Mouse (Mus musculus) embryonic facial prominence, embryonic 14.5 days (tissue): Measurements from ENCODE around the gene Stard13. TPM values are rescaled to one million over a fixed set of nuclear protein-coding genes. Genes with fewer than 3 reads are reported as not detected.

Source experiments
- ATAC-seq: fragments of 200-750 bp; cut with Nextera tagmentation; 2 replicates; pipeline ENCODE4 v1.8.0; 2017; ENCODE audit warnings: low read depth, moderate number of reproducible peaks, moderate TSS enrichment
- DNase-seq: peaks from one replicate; pipeline ENCODE4 v3.0.0-alpha.2; 2015; ENCODE audit warnings: low spot score
- H3K27ac ChIP-seq: fragments of 300-500 bp; sonication (generic); replicated peaks from 2 replicates; pipeline ENCODE4 v1.5.1; 2014; ENCODE audit warnings: low read depth, mild to moderate bottlenecking, low read length, moderate library complexity
- H3K27me3 ChIP-seq: fragments of 300-500 bp; sonication (generic); replicated peaks from 2 replicates; pipeline ENCODE4 v1.6.1; 2014; ENCODE audit warnings: low read length; ENCODE audit not compliant: control insufficient read depth, insufficient read depth
- H3K36me3 ChIP-seq: fragments of 300-500 bp; sonication (generic); 2 replicates; pipeline ENCODE4 v1.6.1; 2014; ENCODE audit warnings: low read length, mixed read lengths; ENCODE audit not compliant: control insufficient read depth, insufficient read depth
- H3K4me1 ChIP-seq: fragments of 300-500 bp; sonication (generic); 2 replicates; pipeline ENCODE4 v1.6.1; 2014; ENCODE audit warnings: antibody characterized with exemption, low read length; ENCODE audit not compliant: control insufficient read depth, insufficient read depth
- H3K4me2 ChIP-seq: fragments of 300-500 bp; sonication (generic); 2 replicates; pipeline ENCODE4 v1.6.1; 2014; ENCODE audit warnings: low read depth, mild to moderate bottlenecking, low read length, moderate library complexity, mixed read lengths
- H3K4me3 ChIP-seq: fragments of 300-500 bp; sonication (generic); 2 replicates; pipeline ENCODE4 v1.5.1; 2014; ENCODE audit warnings: low read depth, mild to moderate bottlenecking, low read length
- H3K9ac ChIP-seq: fragments of 300-500 bp; sonication (generic); 2 replicates; pipeline ENCODE4 v1.6.1; 2014; ENCODE audit warnings: low read depth, mild to moderate bottlenecking, low read length, moderate library complexity, mixed read lengths
- H3K9me3 ChIP-seq: fragments of 300-500 bp; sonication (generic); 2 replicates; pipeline ENCODE4 v1.6.1; 2016; ENCODE audit warnings: low read length; ENCODE audit not compliant: control insufficient read depth
- WGBS: fragments of 180-500 bp; shearing (Covaris S2); extraction: QIAGEN DNeasy Blood & Tissue Kit; methylation state at CpG from one replicate; pipeline ENCODE4 v1.1.7; 2014; 5-methylcytosine and 5-hydroxymethylcytosine counted together
- polyA plus RNA-seq: library from polyadenylated mRNA; unstranded; fragments of >200 nt; fragmentation: Nextera tagmentation; extraction: Ambion mirVana; gene quantifications from 2 replicates; pipeline ENCODE4 v1.2.1, GENCODE M21; 2014

Gene Stard13
- polyA plus RNA-seq, 1 experiment from 2014 or later = 13.3 TPM

DNA sequence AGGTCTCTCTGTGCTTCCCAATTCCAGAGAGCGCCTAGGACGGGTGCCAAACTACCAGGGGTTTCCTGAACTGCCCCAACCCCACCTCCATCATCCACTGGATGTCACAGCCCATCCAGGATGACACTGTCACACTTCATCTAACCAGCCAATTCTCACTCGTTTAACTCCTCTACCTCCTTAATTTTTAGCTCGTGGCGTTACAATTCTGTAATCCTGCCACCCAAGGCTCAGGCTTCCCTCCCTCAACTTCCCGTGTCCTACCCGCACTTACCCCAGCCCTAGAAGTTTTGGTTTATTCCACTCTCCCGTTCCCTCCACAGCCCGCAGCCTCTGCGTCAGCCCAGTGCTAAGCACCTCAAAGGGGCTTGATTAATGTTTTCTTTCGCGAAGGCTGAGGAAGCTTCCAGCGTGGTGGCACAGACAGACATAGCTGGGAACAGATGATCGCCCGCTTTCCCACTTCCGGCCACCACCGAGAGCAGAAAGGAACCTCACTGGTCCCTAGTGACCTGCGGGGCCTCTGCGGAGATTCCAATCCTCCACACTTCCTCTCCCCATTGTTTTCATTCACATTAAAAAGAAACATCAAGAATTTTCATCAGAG lies 125.2 kb downstream of the Stard13 start:
- Histone ChIP-seq H3K36me3 (no peaks in the 10 kb centered on the region), H3K4me2 (peak overlapping the region; percentile 2; the same call in 1 of the 2 replicates), H3K9me3 (no peaks in the 10 kb centered on the region), H3K9ac (no peak overlapping the region), H3K4me1 (peaks cover 18% of the 10 kb centered on the region), H3K27me3 (no peaks in the 10 kb centered on the region), H3K27ac (no peak overlapping the region), H3K4me3 (no peak overlapping the region)
- ATAC-seq (no peak), DNase-seq (no peak)
- WGBS = 54% methylated on average over 19 of the region's 19 CpGs

DNA sequence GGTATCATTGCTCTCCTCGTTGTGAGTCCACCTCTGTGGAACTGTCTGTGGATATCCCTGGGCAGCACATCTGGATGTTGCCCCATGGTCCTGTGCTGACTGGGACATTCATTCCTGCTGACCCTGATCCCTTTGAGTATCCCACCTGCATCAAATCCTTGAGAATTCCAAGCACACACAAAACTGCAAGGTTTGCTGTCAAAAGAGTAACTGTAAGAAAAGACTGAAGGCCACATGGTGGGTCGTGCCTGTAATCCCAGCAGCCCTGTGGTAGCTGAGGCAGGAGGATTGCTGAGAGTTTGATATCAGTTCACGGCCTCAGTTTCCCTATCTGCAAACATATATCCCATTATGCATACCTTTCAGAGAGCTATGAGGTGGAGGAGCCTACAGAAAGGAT lies 126.8 kb downstream of the Stard13 start:
- ATAC-seq = no peak
- 88% methylated on average over 3 of the region's 3 CpGs for WGBS

DNA sequence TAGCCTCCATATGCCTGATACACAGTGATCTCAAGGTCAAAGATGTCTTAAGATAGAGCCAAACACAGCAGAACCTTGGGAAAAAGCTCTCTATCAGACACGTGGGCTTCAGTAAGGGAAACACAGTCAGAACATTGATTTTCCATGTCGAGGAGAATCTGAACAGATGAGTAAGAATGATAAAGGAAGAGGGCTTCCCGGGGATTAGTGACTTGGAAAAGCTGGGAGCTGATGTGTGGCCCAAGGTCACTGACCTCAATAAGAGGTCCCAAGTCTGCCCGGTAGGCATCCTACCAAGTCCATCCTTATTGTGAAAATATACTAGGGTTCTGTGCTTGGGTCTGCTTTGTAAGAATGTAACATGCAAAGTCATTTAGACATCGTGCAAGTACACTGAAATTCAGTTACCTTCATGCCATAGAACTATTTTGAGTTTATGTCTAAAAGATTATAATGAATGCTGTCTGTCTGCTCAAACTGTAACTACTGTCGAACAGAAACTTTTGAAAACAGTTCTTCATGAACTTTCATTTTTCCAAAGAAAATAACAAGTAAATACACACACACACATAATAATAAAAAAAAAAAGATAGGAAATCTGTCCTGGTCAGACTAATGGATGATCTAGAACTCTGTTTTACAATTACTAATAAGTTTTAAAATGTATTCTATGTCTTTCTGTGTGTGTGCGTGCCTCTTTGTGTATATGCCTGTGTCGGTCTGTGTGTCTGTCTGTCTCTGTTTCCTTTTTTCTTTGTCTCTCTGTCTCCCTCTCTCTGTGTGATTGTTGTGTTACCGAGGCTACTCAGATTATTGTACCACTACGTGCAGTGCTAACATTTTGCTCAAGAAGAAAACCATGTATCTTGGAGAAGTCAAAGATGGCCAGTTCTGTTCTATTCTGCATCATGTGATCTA lies 128.3 kb downstream of the Stard13 start:
- H3K27ac ChIP-seq = no peak overlapping the region
- H3K27me3 ChIP-seq = no peaks in the 10 kb centered on the region
- ATAC-seq (no peak), DNase-seq (no peak)
- no peaks in the 10 kb centered on the region for H3K9me3 ChIP-seq
- 78% methylated on average over 10 of the region's 10 CpGs for WGBS
- no peak overlapping the region for H3K4me3 ChIP-seq
- peaks cover 3% of the 10 kb centered on the region; the same call in 1 of the 2 replicates for H3K4me1 ChIP-seq
- no peak overlapping the region for H3K4me2 ChIP-seq
- H3K9ac ChIP-seq = no peak overlapping the region
- H3K36me3 ChIP-seq = no peaks in the 10 kb centered on the region

More for the DNA sequence above, 126.8 kb downstream of the Stard13 start:
- Histone ChIP-seq H3K4me3 (no peak overlapping the region), H3K27me3 (no peaks in the 10 kb centered on the region), H3K4me1 (peaks cover 11% of the 10 kb centered on the region; the same call in 1 of the 2 replicates), H3K4me2 (no peak overlapping the region), H3K9ac (no peak overlapping the region), H3K27ac (no peak overlapping the region), H3K9me3 (no peaks in the 10 kb centered on the region), H3K36me3 (no peaks in the 10 kb centered on the region)
- no peak for DNase-seq

DNA sequence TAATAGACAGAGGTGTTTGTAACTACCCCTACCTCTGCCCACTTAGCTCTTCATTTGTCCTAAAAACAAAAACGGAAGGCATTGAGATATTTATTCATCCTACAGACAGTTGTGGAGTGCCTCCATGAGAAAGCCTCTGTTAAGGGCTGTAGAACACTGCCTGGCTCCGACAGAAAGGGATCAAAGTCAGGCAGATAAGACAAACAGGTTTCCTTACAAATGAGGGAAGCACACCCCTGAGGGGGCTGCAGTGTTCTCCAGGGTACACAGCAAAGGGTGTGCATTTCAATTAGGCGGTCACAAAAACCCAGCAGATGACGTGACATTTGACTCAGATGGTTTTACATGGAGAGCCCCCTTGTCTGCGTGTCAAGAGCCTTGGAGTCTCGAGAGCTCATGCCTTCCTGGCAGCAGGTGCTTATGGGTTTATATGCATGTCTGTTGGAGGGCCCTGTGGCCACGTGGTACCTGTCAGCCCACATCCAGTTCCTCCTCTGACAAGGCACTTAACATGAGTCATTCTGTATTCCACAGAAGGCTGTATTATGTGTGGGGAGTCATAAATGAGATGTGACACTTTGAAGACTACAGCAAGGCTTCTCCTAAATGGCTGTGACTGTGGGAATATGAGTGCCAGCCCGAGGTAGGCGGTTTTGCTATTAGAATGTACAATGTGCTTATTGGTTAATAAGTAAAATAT lies 129.1 kb downstream of the Stard13 start:
- ATAC-seq = no peak
- Histone ChIP-seq H3K9me3 (no peaks in the 10 kb centered on the region), H3K27me3 (no peaks in the 10 kb centered on the region), H3K9ac (no peak overlapping the region), H3K4me2 (no peak overlapping the region), H3K4me3 (no peak overlapping the region), H3K36me3 (no peaks in the 10 kb centered on the region), H3K4me1 (no peaks in the 10 kb centered on the region; the same call in 1 of the 2 replicates), H3K27ac (no peak overlapping the region)
- WGBS = 61% methylated on average over 9 of the region's 9 CpGs
- DNase-seq = no peak

DNA sequence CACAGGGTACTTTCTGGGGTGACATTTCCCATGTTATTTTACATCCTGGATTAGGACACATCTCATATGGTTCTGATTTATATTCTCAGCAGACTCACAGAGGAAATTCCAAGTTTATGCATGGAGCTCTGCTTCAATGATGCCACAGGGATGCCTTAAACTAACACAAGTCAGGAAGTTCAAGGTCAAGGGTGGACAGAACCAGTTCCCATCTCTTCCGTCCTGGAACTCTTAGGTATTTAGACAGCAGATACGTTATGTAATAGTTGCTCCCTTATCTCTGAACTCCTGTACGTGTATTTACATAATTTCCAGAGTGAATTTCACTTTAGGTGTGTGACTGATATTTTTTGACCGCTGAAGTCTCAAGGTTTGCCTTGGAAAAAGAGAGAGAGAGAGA lies 130.4 kb downstream of the Stard13 start:
- 54% methylated on average over 4 of the region's 4 CpGs for WGBS
- Histone ChIP-seq H3K4me1 (no peaks in the 10 kb centered on the region; the same call in 1 of the 2 replicates), H3K4me2 (no peak overlapping the region), H3K4me3 (no peak overlapping the region), H3K36me3 (no peaks in the 10 kb centered on the region), H3K27ac (no peak overlapping the region), H3K9me3 (no peaks in the 10 kb centered on the region), H3K9ac (no peak overlapping the region), H3K27me3 (no peaks in the 10 kb centered on the region)
- ATAC-seq (no peak), DNase-seq (no peak)

DNA sequence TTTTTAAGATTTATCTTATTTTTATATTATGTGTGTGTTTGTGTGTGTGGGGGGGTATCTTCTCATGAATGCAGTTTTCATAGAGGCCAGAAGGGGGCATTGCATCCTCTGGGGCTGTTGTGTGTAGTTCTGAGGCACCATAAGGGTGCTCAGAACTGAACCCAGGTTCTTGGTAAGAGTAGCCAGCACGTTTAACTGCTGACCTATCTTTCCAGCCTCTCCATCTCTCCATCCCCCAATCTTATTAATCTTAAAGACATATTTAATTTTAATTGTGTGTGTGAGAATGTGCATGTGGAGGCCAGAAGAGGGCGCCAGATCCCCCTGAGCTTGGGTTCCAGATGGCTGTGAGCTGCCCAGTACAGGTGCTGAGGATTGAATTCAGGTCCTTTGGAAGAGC lies 131.4 kb downstream of the Stard13 start:
- Histone ChIP-seq H3K9ac (no peak overlapping the region), H3K27ac (no peak overlapping the region), H3K27me3 (no peaks in the 10 kb centered on the region), H3K36me3 (no peaks in the 10 kb centered on the region), H3K9me3 (no peaks in the 10 kb centered on the region), H3K4me2 (no peak overlapping the region), H3K4me1 (peaks cover 3% of the 10 kb centered on the region), H3K4me3 (no peak overlapping the region)
- ATAC-seq = no peak
- DNase-seq = no peak
- 50% methylated on average over 2 of the region's 2 CpGs for WGBS

DNA sequence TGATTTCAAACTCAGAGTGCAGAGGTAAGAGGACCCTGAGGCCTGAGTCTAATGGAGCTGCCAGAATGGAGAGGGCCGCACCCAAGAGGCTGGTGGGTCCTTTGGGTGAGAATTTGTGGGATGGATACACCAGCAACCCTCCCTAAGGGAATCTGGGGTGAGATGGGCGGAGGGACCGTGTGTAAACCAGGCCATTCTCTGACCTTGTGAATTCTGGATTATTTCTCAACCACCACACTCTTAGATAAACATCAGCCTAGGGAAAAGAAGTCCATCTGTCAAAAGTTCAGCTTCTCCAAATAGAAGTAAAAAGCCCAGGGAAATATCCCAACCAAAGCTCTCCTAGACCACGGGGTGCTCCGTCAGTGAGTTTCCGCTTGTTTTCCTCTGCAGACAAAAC lies 137.6 kb downstream of the Stard13 start:
- DNase-seq (no peak), ATAC-seq (no peak)
- peak overlapping the region; percentile 75 for H3K27ac ChIP-seq
- no peaks in the 10 kb centered on the region for H3K9me3 ChIP-seq
- H3K36me3 ChIP-seq = no peaks in the 10 kb centered on the region
- no peak overlapping the region for H3K9ac ChIP-seq
- peaks cover 15% of the 10 kb centered on the region for H3K4me1 ChIP-seq
- no peak overlapping the region for H3K4me3 ChIP-seq
- H3K4me2 ChIP-seq = no peak overlapping the region
- WGBS = 61% methylated on average over 6 of the region's 6 CpGs
- no peaks in the 10 kb centered on the region for H3K27me3 ChIP-seq

DNA sequence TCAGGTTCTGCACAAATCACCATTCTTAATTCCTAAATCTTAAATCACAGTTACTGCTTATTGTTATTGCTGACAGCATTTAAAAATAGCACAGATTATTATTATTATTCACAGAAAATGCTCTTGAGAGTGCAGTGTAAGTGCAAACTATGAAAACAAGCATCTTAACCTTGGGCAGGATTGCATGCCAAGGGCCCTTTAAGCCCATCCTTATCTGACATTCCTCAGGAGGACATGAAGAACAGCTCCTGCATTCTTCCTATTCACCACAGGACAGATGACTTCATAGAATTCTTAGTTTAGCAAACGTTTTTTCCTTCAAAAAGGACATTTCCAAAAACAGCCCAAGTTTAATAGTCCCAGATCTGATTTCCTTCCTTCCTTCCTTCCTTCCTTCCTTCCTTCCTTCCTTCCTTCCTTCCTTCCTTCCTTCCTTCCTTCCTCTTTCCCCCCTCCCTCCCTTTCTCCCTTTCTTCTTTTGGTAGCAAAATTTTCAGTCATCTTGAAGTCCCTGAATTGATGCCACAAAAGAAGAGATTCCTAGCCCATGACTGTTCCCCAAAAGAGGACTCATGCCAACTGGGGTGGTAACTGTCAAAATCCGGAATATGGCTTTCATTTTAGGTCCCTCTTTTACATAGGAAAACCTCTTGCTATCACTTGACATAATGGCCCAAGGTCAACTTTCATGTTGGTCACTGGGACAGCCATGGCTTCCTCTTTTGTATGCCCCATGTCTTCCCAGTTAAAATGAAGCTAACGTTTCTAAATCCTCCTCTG lies 140.6 kb downstream of the Stard13 start:
- ATAC-seq (no peak), DNase-seq (no peak)
- no peak overlapping the region for H3K4me3 ChIP-seq
- H3K27me3 ChIP-seq = no peaks in the 10 kb centered on the region
- 61% methylated on average over 3 of the region's 3 CpGs for WGBS
- no peaks in the 10 kb centered on the region for H3K9me3 ChIP-seq
- H3K9ac ChIP-seq = no peak overlapping the region
- no peaks in the 10 kb centered on the region for H3K36me3 ChIP-seq
- H3K4me2 ChIP-seq = no peak overlapping the region
- H3K4me1 ChIP-seq = peaks cover 16% of the 10 kb centered on the region
- H3K27ac ChIP-seq = no peak overlapping the region
